Mouse (Mus musculus) adrenal gland (tissue): ENCODE measurements around the gene M6pr.
"Not testable (repeated sequence)": the region's sequence is repeated elsewhere in the genome, so short reads cannot be mapped to it uniquely, and the experiment has no call there.

ENCODE experiments used
- intact Hi-C: fragments of 180-260 bp; cut with DNase I; formaldehyde crosslinking; loops from one replicate; pipeline ENCODE4 v1.15.1; 2025

Gene M6pr

GRCm38 (mm10) chr6:122340349-122341000, 32.0 kb downstream of the M6pr start, which contains the start of gene Phc1:
Phc1 (minus strand) TSS chr6:122340561.
- intact Hi-C loops: no loop called here

GRCm38 (mm10) chr6:122341038-122341810, 32.7 kb downstream of the M6pr start:
- intact Hi-C loops: no loop called here

- intact Hi-C loops: no loop called here
These were observed 33.6 kb downstream of the M6pr start for GRCm38 (mm10) chr6:122342125-122342524.

- intact Hi-C loops: no loop called here
These were observed 35.2 kb downstream of the M6pr start for GRCm38 (mm10) chr6:122343719-122344118.

GRCm38 (mm10) chr6:122344386-122345116, 36.0 kb downstream of the M6pr start:
- intact Hi-C loops: no loop called here

- intact Hi-C loops: no loop called here
These were observed 37.2 kb downstream of the M6pr start for GRCm38 (mm10) chr6:122345731-122346130.

- intact Hi-C loops: no loop called here
These were observed 37.9 kb downstream of the M6pr start for GRCm38 (mm10) chr6:122346399-122346798.

GRCm38 (mm10) chr6:122347326-122347725, 38.8 kb downstream of the M6pr start:
- intact Hi-C loops: not testable (repeated sequence)

- intact Hi-C loops: no loop called here
These were observed 47.4 kb downstream of the M6pr start for GRCm38 (mm10) chr6:122355909-122356308.

- intact Hi-C loops: no loop called here
These were observed 48.6 kb downstream of the M6pr start for GRCm38 (mm10) chr6:122357089-122357488.

GRCm38 (mm10) chr6:122365706-122366105, 57.2 kb downstream of the M6pr start:
- intact Hi-C loops: no loop called here

- intact Hi-C loops: no loop called here
These were observed 57.8 kb downstream of the M6pr start for GRCm38 (mm10) chr6:122366287-122366686.

- intact Hi-C loops: no loop called here
These were observed 58.5 kb downstream of the M6pr start for GRCm38 (mm10) chr6:122366976-122367375.
